8 mouse cellular contexts compared by ENCODE assay signal in the genomic region with DNA sequence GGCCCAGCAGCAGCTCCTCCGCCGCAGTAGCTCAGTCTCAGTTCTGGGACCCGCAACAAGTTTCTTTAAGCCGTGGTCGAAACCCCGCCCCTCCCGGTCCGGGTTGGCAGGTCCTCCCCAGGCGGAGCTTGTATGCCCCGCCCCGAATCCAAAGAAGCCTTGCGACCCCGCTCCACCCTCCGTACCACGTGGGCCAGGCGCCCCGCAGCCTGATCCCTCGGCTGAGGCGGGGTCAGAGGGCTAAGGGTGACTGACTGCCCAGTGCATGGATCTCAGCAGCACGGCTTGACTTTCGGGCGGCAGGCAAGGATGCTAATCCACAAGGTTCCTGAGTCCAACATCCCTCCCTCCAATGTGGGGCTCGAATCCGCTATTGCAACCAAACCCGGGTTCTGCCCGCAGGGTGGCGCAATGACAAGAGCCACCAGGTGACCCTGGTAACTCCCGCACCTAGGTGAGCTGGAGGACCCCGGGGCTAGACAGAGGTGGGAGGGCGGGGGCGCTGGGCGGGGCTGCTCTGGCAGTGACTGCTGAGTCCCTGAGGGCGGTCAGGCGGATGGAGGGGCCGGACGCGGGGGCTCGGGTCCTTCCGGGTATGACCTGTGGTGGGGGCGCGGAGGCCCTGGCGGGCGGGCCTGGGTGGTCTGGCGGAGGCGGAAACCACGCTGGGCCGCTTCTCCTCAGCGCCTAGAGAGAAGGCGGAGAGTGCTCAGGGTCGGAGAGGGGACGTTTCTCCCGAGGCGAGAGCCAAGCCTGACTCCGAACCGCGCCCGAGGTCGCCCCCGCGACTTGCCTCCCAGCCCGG. TPM values are rescaled to one million over a fixed set of nuclear protein-coding genes. Genes with fewer than 3 reads are reported as not detected.
DNase-seq lines count a peak whose midpoint lies in the region; ATAC-seq and TF ChIP-seq lines count a peak whose summit lies in the region.

A gene (minus strand): TSS at position 39 of the 805 bp plus-strand sequence.

- dilution Hi-C loops in CH12.LX (cut with MboI; ENCODE audit: extremely low pct_ligation_motif_present, extremely low pct_unique_long_range_greater_than_20kb, low sequenced_read_pairs): no loop called here

- 1% methylated on average over 61 of the region's 61 CpGs for WGBS in lung, adult 2 months

- no peak for TF ChIP-seq CTCF in CH12.LX (conservative IDR thresholded peaks at IDR 0.05 in 1 of 2, IDR thresholded peaks at IDR 0.05 in 1 of 2; ENCODE audit: low read depth in 2 of 2, low read length in 2 of 2)
- TF ChIP-seq CTCF in lung, adult 2 months (IDR thresholded peaks at IDR 0.05; ENCODE audit: insufficient read depth, low read length): no peak

- in situ Hi-C loops in CH12.LX (cut with MboI; ENCODE audit: low pct_ligation_motif_present, low pct_unique_long_range_greater_than_20kb, low sequenced_read_pairs): no loop called here

- H3K4me1 ChIP-seq in CH12.LX (ENCODE audit: control insufficient read depth in 1 of 2, insufficient read depth in 2 of 2): peaks cover 13 to 24% of the 10 kb centered on the region in 2 experiments
- peaks cover 6% of the 10 kb centered on the region; the same call in 1 of the 2 replicates for H3K4me1 ChIP-seq in lung, adult 2 months (ENCODE audit: control insufficient read depth, insufficient read depth, low read length)

- TF ChIP-seq EP300 in CH12.LX (IDR thresholded peaks at IDR 0.05; ENCODE audit: low read length): no peak

- H3K4me3 ChIP-seq in CH12.LX (replicated peaks in 1 of 3; ENCODE audit: low read depth in 2 of 3, low read length in 2 of 3, poor library complexity in 1 of 3): no peak within 1 kb of the TSS
- H3K4me3 ChIP-seq in lung, adult 2 months (replicated peaks; ENCODE audit: extremely low read depth, low read depth, low read length): peak within 1 kb of the TSS; percentile 66

- no peaks in the 10 kb centered on the region for H3K36me3 ChIP-seq in CH12.LX (replicated peaks in 1 of 2; ENCODE audit: control insufficient read depth in 1 of 2, insufficient read depth in 1 of 2, low read length in 1 of 2)

- no peak for TF ChIP-seq POLR2A in CH12.LX (IDR thresholded peaks at IDR 0.05; ENCODE audit: low read depth, low read length)
- 0 out of 2 replicates have a peak, but pooled peaks have one; percentile 25 for TF ChIP-seq POLR2A in lung, adult 2 months (IDR thresholded peaks at IDR 0.05; ENCODE audit: borderline replicate concordance, extremely low read depth, low read depth, low read length)

- TF ChIP-seq RAD21 in CH12.LX (IDR thresholded peaks at IDR 0.05; ENCODE audit: low read depth, low read length): no peak

- H3K4me2 ChIP-seq in CH12.LX (ENCODE audit: insufficient read depth, low read depth, poor library complexity, severe bottlenecking): no peak within 1 kb of the TSS

- no peak within 1 kb of the TSS for H3K27ac ChIP-seq in CH12.LX (ENCODE audit: insufficient read depth, low read depth)

- no peaks in the 10 kb centered on the region for H3K79me2 ChIP-seq in CH12.LX (replicated peaks; ENCODE audit: control insufficient read depth, extremely low read depth, insufficient read depth, poor library complexity, severe bottlenecking)

- H3K9me3 ChIP-seq in CH12.LX (replicated peaks; ENCODE audit: low read length): peaks cover 6% of the 10 kb centered on the region

- H3K9ac ChIP-seq in CH12.LX (ENCODE audit: insufficient read depth, low read depth): no peak within 1 kb of the TSS

- peaks cover 93% of the 10 kb centered on the region for H3K27me3 ChIP-seq in CH12.LX (replicated peaks)

- DNase-seq in CH12.LX (ENCODE audit: extremely low read depth): peak; percentile 24
- peak; percentile 70 for DNase-seq in cerebellum, adult 11-12 months
- peak; percentile 81 for DNase-seq in forelimb bud, embryonic 11.5 days (ENCODE audit: low read depth, low spot score)
- peak; percentile 85 for DNase-seq in heart, postnatal 4 days
- peak; percentile 92 to 93 for DNase-seq in layer of hippocampus, adult 8-10 months (ENCODE audit: low spot score in 2 of 2)
- DNase-seq in lung, adult 2 months: peak; percentile 63
- peak; percentile 87 for DNase-seq in testis, postnatal 14 days (ENCODE audit: low spot score)

- peak; percentile 33; the same call in 1 of the 2 replicates for ATAC-seq in neutrophil, adult 5-6 weeks (ENCODE audit: extremely low read depth, insufficient number of reproducible peaks, low FRiP score, poor library complexity, severe bottlenecking)

TF ChIP-seq in CH12.LX, 34 proteins besides CTCF, POLR2A, EP300 and RAD21:
- TF ChIP-seq KAT2A (IDR thresholded peaks at IDR 0.05; ENCODE audit: insufficient replicate concordance, low read length) (no peak), USF1 (IDR thresholded peaks at IDR 0.05; ENCODE audit: low read depth, low read length) (0 out of 2 replicates have a peak, but pooled peaks have one; percentile 4)

RNA-seq across cellular contexts. Expression of the gene that starts here (rescaled TPM):
- total RNA-seq in CH12.LX (2012; rRNA removed) (not detected in 2 replicates), CH12.LX (2014; rRNA removed) (not detected in 2 replicates)
- not detected in 2 replicates for polyA plus RNA-seq in CH12.LX (2012; ENCODE audit: insufficient read length, low read depth)
- under 1 TPM; 0.45 to 0.48 TPM for total RNA-seq in heart, postnatal 4 days (2021)
- 10 to 100 TPM; 47.4 to 54.5 (median 52.1) TPM for total RNA-seq in layer of hippocampus, adult 8-10 months (2022)
- 0.49 and 0.62 TPM in 2 replicates for polyA plus RNA-seq in lung, adult 2 months (2012; rRNA removed)
- not detected in 2 replicates for total RNA-seq in neutrophil, adult 5-6 weeks (2017)

Comparison
In these comparisons a context has a peak if more than half of its experiments do, and no peak if none do; other contexts are left out.
1. RNA of the gene that starts here (total RNA-seq): 47.4 to 54.5 TPM in layer of hippocampus, adult 8-10 months; 0.45 to 0.48 TPM in heart, postnatal 4 days, not detected in CH12.LX and not detected in neutrophil, adult 5-6 weeks; every median in the first group is over 10 times any median in the second.
2. Peak in DNase-seq in CH12.LX; RNA of the gene not detected or under 1 TPM.
3. Peak in DNase-seq in heart, postnatal 4 days; RNA of the gene not detected or under 1 TPM.
4. Peak in DNase-seq and H3K4me3 ChIP-seq in lung, adult 2 months; RNA of the gene not detected or under 1 TPM.
5. Peak in ATAC-seq in neutrophil, adult 5-6 weeks; RNA of the gene not detected or under 1 TPM.
6. DNase-seq: peak in every context shown above with its lines; median percentile 92 in layer of hippocampus, adult 8-10 months; 87 in testis, postnatal 14 days; 85 in heart, postnatal 4 days; 81 in forelimb bud, embryonic 11.5 days; 70 in cerebellum, adult 11-12 months; 63 in lung, adult 2 months; 24 in CH12.LX.